Mouse (Mus musculus): ENCODE data around the gene Cfap97d1. TPM values are rescaled to one million over a fixed set of nuclear protein-coding genes. Genes with fewer than 3 reads are reported as not detected.
A peak's percentile ranks its signal among the peaks of the same experiment; 100 is the strongest.

Cfap97d1 gene
- total RNA-seq, 2 experiments from 2014 or later, result not detected

GRCm38 (mm10) chr11:101999466-101999865 is 15.4 kb downstream of the Cfap97d1 start:
- intact Hi-C loops (cut with DNase I), result no loop called here
- no peak for DNase-seq (ENCODE audit: extremely low spot score in 1 of 2, low spot score in 2 of 2)

- no peak for DNase-seq (ENCODE audit: extremely low spot score in 1 of 2, low spot score in 2 of 2)
- intact Hi-C loops (cut with DNase I), result no loop called here
Observed at GRCm38 (mm10) chr11:102004251-102004650, 20.2 kb downstream of the Cfap97d1 start.

- intact Hi-C loops (cut with DNase I), result no loop called here
Observed at GRCm38 (mm10) chr11:102006271-102006670, 22.2 kb downstream of the Cfap97d1 start.

GRCm38 (mm10) chr11:102006688-102007087 is 22.6 kb downstream of the Cfap97d1 start:
- no peak for DNase-seq (ENCODE audit: extremely low spot score in 1 of 2, low spot score in 2 of 2)
- intact Hi-C loops (cut with DNase I), result no loop called here

More at GRCm38 (mm10) chr11:102006271-102006670, 22.2 kb downstream of the Cfap97d1 start:
- no peak for DNase-seq (ENCODE audit: extremely low spot score in 1 of 2, low spot score in 2 of 2)

- DNase-seq (ENCODE audit: extremely low spot score in 1 of 2, low spot score in 2 of 2), result no peak
- intact Hi-C loops (cut with DNase I), result no loop called here
Observed at GRCm38 (mm10) chr11:102008372-102008771, 24.3 kb downstream of the Cfap97d1 start.

- intact Hi-C loops (cut with DNase I), result no loop called here
- DNase-seq (ENCODE audit: extremely low spot score in 1 of 2, low spot score in 2 of 2), result no peak
Observed at GRCm38 (mm10) chr11:102008954-102009637, 25.0 kb downstream of the Cfap97d1 start.

GRCm38 (mm10) chr11:102010140-102010539 is 26.1 kb downstream of the Cfap97d1 start:
- intact Hi-C loops (cut with DNase I), result no loop called here
- DNase-seq (ENCODE audit: extremely low spot score in 1 of 2, low spot score in 2 of 2), result no peak

- intact Hi-C loops (cut with DNase I), result no loop called here
- no peak for DNase-seq (ENCODE audit: extremely low spot score in 1 of 2, low spot score in 2 of 2)
Observed at GRCm38 (mm10) chr11:102011510-102011909, 27.4 kb downstream of the Cfap97d1 start.

GRCm38 (mm10) chr11:102013201-102013600 is 29.1 kb downstream of the Cfap97d1 start:
- no peak for DNase-seq (ENCODE audit: extremely low spot score in 1 of 2, low spot score in 2 of 2)
- intact Hi-C loops (cut with DNase I), result no loop called here

- intact Hi-C loops (cut with DNase I), result no loop called here
Observed at GRCm38 (mm10) chr11:102015472-102015871, 31.4 kb downstream of the Cfap97d1 start.

GRCm38 (mm10) chr11:102016136-102016535 is 32.1 kb downstream of the Cfap97d1 start:
- intact Hi-C loops (cut with DNase I), result no loop called here
- no peak for DNase-seq (ENCODE audit: extremely low spot score in 1 of 2, low spot score in 2 of 2)

More at GRCm38 (mm10) chr11:102015472-102015871, 31.4 kb downstream of the Cfap97d1 start:
- no peak for DNase-seq (ENCODE audit: extremely low spot score in 1 of 2, low spot score in 2 of 2)

- DNase-seq (ENCODE audit: extremely low spot score in 1 of 2, low spot score in 2 of 2), result no peak
- intact Hi-C loops (cut with DNase I), result no loop called here
Observed at GRCm38 (mm10) chr11:102019736-102020135, 35.7 kb downstream of the Cfap97d1 start.

- peak in 1 of 2 experiments; percentile 20 for DNase-seq (ENCODE audit: extremely low spot score in 1 of 2, low spot score in 2 of 2)
- intact Hi-C loops (cut with DNase I), result no loop called here
Observed at GRCm38 (mm10) chr11:102021196-102021595, 37.1 kb downstream of the Cfap97d1 start.

- DNase-seq (ENCODE audit: extremely low spot score in 1 of 2, low spot score in 2 of 2), result no peak
- intact Hi-C loops (cut with DNase I), result no loop called here
Observed at GRCm38 (mm10) chr11:102023406-102023805, 39.3 kb downstream of the Cfap97d1 start.

GRCm38 (mm10) chr11:102024084-102024758 is 40.1 kb downstream of the Cfap97d1 start:
- no peak for DNase-seq (ENCODE audit: extremely low spot score in 1 of 2, low spot score in 2 of 2)
- intact Hi-C loops (cut with DNase I), result no loop called here

- DNase-seq (ENCODE audit: extremely low spot score in 1 of 2, low spot score in 2 of 2), result no peak
- intact Hi-C loops (cut with DNase I), result no loop called here
Observed at GRCm38 (mm10) chr11:102024875-102025274, 40.8 kb downstream of the Cfap97d1 start.

- intact Hi-C loops (cut with DNase I), result no loop called here
- no peak for DNase-seq (ENCODE audit: extremely low spot score in 1 of 2, low spot score in 2 of 2)
Observed at GRCm38 (mm10) chr11:102025354-102025753, 41.3 kb downstream of the Cfap97d1 start.

- DNase-seq (ENCODE audit: extremely low spot score in 1 of 2, low spot score in 2 of 2), result peak in 1 of 2 experiments; percentile 65
- intact Hi-C loops (cut with DNase I), result no loop called here
Observed at GRCm38 (mm10) chr11:102025991-102026660, 42.0 kb downstream of the Cfap97d1 start.

GRCm38 (mm10) chr11:102026694-102027360 is 42.7 kb downstream of the Cfap97d1 start:
- peak; percentile 49 to 81 for DNase-seq (ENCODE audit: extremely low spot score in 1 of 2, low spot score in 2 of 2)
- intact Hi-C loops (cut with DNase I), result no loop called here

Measured in left cerebral cortex, postnatal 10 days (tissue).